Mouse (Mus musculus): ENCODE data around the gene Atxn10. TPM values are rescaled to one million over a fixed set of nuclear protein-coding genes. Genes with fewer than 3 reads are reported as not detected.

The Atxn10 gene
- polyA plus RNA-seq, 1 experiment from 2014 or later = 449 TPM

DNA sequence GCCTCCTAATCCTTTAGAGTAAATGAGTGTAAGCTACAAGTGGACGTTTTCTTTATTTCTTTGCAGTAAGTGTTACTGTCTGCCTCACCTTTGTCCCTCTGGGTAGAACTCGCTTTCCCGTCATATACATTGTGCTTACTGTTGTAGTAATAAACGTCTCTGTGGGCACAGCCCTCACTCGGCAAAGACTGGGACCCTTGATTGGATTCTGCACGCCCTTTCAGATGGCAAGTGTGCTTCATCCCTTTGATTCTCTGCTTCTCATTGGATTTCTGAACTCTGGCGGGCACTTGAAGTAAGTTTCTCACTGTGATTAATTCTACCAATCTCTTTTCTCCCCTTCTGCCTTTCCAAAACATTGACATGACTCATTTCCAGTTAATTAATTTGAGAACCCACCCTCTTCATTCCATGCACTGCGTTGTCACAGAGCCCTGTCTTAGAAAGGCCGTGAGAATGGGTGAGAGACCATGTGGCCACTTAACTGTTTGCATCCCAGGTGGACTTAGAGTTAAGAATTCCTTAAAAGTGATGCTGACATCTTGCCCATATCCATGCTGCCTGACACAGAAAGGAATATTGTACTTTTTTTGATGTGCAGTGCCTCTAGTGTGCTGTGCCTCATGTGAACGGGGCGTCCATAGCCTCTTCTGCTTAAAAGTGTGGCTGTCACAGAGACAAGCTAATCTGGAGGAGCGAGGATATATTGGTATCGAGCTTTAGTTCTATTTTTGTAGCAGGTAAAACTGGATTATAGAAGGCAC, 127.2 kb downstream of the Atxn10 start:
- H3K9me3 ChIP-seq (ENCODE audit: control insufficient read depth, low read length) = no peaks in the 10 kb centered on the region
- H3K9ac ChIP-seq (ENCODE audit: low read length) = peak overlapping the region; percentile 37
- peaks cover 60% of the 10 kb centered on the region for H3K4me1 ChIP-seq (ENCODE audit: control insufficient read depth, insufficient read depth, low read length)
- ATAC-seq (ENCODE audit: insufficient read depth, low FRiP score, low TSS enrichment) = peak; percentile 18; the same call in 1 of the 2 replicates
- H3K36me3 ChIP-seq (ENCODE audit: control insufficient read depth, insufficient read depth, low read length) = peaks cover 4% of the 10 kb centered on the region; the same call in 1 of the 2 replicates
- H3K4me3 ChIP-seq (ENCODE audit: low read depth, low read length) = no peak overlapping the region
- peak overlapping the region; percentile 93 for H3K27ac ChIP-seq (ENCODE audit: low read depth, low read length)
- peak; percentile 53 for DNase-seq (ENCODE audit: low spot score)
- WGBS = 42% methylated on average over 13 of the region's 13 CpGs
- H3K27me3 ChIP-seq (ENCODE audit: control insufficient read depth, insufficient read depth, low read length) = no peaks in the 10 kb centered on the region
- H3K4me2 ChIP-seq (ENCODE audit: low read depth) = peak overlapping the region; percentile 13

DNA sequence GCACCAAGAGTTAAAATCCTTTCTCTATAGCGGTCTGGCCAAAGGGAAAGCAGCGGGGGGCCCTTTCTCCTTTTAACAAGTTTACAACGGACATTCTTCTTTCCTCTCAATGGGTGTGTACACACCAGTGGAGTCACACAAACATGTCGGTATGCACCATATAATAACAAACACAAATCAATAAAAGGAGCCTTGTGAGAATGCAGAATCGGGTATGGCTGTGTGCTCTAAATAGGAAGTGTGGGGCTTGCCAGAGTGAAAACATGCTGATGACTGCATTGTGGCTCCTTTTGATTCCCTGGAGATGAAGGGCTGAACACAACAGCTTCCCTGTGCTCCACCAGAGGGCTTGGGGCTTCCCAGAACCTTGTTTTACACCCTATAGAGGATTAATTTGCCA, 128.1 kb downstream of the Atxn10 start:
- no peak overlapping the region for H3K4me3 ChIP-seq (ENCODE audit: low read depth, low read length)
- WGBS = 2% methylated on average over 5 of the region's 5 CpGs
- no peaks in the 10 kb centered on the region for H3K27me3 ChIP-seq (ENCODE audit: control insufficient read depth, insufficient read depth, low read length)
- H3K9ac ChIP-seq (ENCODE audit: low read length) = no peak overlapping the region
- H3K9me3 ChIP-seq (ENCODE audit: control insufficient read depth, low read length) = no peaks in the 10 kb centered on the region
- ATAC-seq (ENCODE audit: insufficient read depth, low FRiP score, low TSS enrichment) (peak; percentile 48), DNase-seq (ENCODE audit: low spot score) (peak; percentile 80)
- peaks cover 4% of the 10 kb centered on the region; the same call in 1 of the 2 replicates for H3K36me3 ChIP-seq (ENCODE audit: control insufficient read depth, insufficient read depth, low read length)
- H3K27ac ChIP-seq (ENCODE audit: low read depth, low read length) = peak overlapping the region; percentile 93
- peaks cover 53% of the 10 kb centered on the region for H3K4me1 ChIP-seq (ENCODE audit: control insufficient read depth, insufficient read depth, low read length)
- H3K4me2 ChIP-seq (ENCODE audit: low read depth) = no peak overlapping the region

- Histone ChIP-seq H3K9ac (ENCODE audit: low read length) (no peak overlapping the region), H3K27ac (ENCODE audit: low read depth, low read length) (peak overlapping the region; percentile 93), H3K4me2 (ENCODE audit: low read depth) (no peak overlapping the region), H3K4me3 (ENCODE audit: low read depth, low read length) (no peak overlapping the region), H3K9me3 (ENCODE audit: control insufficient read depth, low read length) (no peaks in the 10 kb centered on the region), H3K27me3 (ENCODE audit: control insufficient read depth, insufficient read depth, low read length) (no peaks in the 10 kb centered on the region), H3K4me1 (ENCODE audit: control insufficient read depth, insufficient read depth, low read length) (peaks cover 49% of the 10 kb centered on the region), H3K36me3 (ENCODE audit: control insufficient read depth, insufficient read depth, low read length) (peaks cover 4% of the 10 kb centered on the region; the same call in 1 of the 2 replicates)
- peak; percentile 43 for DNase-seq (ENCODE audit: low spot score)
- 45% methylated on average over 10 of the region's 10 CpGs for WGBS
- no peak for ATAC-seq (ENCODE audit: insufficient read depth, low FRiP score, low TSS enrichment)
Measured at GRCm38 (mm10) chr15:85464823-85465565, 128.9 kb downstream of the Atxn10 start.

DNA sequence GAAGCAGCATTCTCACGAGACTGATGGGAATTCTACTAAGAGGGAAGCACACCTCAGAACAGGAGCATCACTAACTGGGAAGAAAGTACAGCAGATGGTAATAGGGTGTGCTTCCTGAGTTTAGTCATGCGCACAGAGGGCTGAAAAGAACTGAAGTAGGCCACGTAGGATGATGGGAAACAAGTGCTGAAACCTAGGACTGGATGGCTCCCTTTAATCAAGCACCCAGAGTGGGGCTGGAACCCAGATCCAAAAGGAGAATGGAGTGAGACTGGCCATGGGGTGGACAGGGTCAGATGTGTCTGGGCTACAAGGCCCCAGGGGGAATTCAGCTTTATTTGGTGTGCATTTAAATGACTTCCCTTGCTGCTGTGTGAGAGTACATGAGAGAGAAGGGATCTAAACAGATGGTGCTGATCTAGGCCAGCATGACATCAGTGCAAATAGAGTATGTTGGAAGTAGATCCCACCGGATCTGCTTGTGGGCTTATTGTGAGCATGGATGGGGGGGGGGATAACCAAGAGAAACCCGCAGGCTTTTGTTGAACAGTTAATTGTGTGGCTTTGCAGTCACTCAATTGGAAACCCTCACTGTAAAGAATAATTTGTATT, 130.5 kb downstream of the Atxn10 start:
- H3K9me3 ChIP-seq (ENCODE audit: control insufficient read depth, low read length) = no peaks in the 10 kb centered on the region
- WGBS = 80% methylated on average over 5 of the region's 5 CpGs
- H3K36me3 ChIP-seq (ENCODE audit: control insufficient read depth, insufficient read depth, low read length) = peaks cover 4% of the 10 kb centered on the region; the same call in 1 of the 2 replicates
- no peak for ATAC-seq (ENCODE audit: insufficient read depth, low FRiP score, low TSS enrichment)
- DNase-seq (ENCODE audit: low spot score) = no peak
- H3K9ac ChIP-seq (ENCODE audit: low read length) = no peak overlapping the region
- H3K4me2 ChIP-seq (ENCODE audit: low read depth) = no peak overlapping the region
- peaks cover 36% of the 10 kb centered on the region for H3K4me1 ChIP-seq (ENCODE audit: control insufficient read depth, insufficient read depth, low read length)
- no peak overlapping the region for H3K4me3 ChIP-seq (ENCODE audit: low read depth, low read length)
- H3K27ac ChIP-seq (ENCODE audit: low read depth, low read length) = peak overlapping the region; percentile 44; the same call in 1 of the 2 replicates
- no peaks in the 10 kb centered on the region for H3K27me3 ChIP-seq (ENCODE audit: control insufficient read depth, insufficient read depth, low read length)

DNA sequence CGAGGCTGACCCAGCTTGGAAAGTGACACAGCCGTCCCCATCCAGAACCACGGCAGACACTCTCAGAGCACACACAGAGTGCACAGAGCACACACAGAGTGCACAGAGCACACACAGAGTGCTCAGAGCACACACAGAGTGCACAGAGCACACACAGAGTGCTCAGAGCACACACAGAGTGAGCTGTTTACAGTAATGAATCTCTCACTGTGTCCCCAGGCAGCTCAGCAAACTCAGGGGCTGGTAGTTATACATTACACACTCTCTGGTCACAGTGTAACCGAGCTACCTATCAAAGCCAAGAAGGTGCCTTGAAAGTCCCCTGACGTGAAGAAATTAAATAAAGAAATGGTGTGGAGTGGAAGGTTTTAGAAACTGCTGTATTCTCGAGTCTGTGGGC, 133.4 kb downstream of the Atxn10 start:
- Histone ChIP-seq H3K27me3 (ENCODE audit: control insufficient read depth, insufficient read depth, low read length) (no peaks in the 10 kb centered on the region), H3K36me3 (ENCODE audit: control insufficient read depth, insufficient read depth, low read length) (peaks cover 4% of the 10 kb centered on the region; the same call in 1 of the 2 replicates)

GRCm38 (mm10) chr15:85474697-85475096, 138.7 kb downstream of the Atxn10 start:
- H3K4me3 ChIP-seq (ENCODE audit: low read depth, low read length) = no peak overlapping the region
- DNase-seq (ENCODE audit: low spot score) = no peak
- H3K36me3 ChIP-seq (ENCODE audit: control insufficient read depth, insufficient read depth, low read length) = no peaks in the 10 kb centered on the region
- no peak overlapping the region for H3K9ac ChIP-seq (ENCODE audit: low read length)
- no peak overlapping the region for H3K4me2 ChIP-seq (ENCODE audit: low read depth)
- H3K27ac ChIP-seq (ENCODE audit: low read depth, low read length) = no peak overlapping the region
- no peaks in the 10 kb centered on the region for H3K9me3 ChIP-seq (ENCODE audit: control insufficient read depth, low read length)
- ATAC-seq (ENCODE audit: insufficient read depth, low FRiP score, low TSS enrichment) = no peak
- no peaks in the 10 kb centered on the region for H3K27me3 ChIP-seq (ENCODE audit: control insufficient read depth, insufficient read depth, low read length)
- H3K4me1 ChIP-seq (ENCODE audit: control insufficient read depth, insufficient read depth, low read length) = no peaks in the 10 kb centered on the region
- 81% methylated on average over 3 of the region's 3 CpGs for WGBS

More for the DNA sequence above, 133.4 kb downstream of the Atxn10 start:
- WGBS = 84% methylated on average over 6 of the region's 6 CpGs
- H3K9ac ChIP-seq (ENCODE audit: low read length) = no peak overlapping the region
- no peak overlapping the region for H3K4me3 ChIP-seq (ENCODE audit: low read depth, low read length)
- no peaks in the 10 kb centered on the region for H3K9me3 ChIP-seq (ENCODE audit: control insufficient read depth, low read length)
- H3K4me2 ChIP-seq (ENCODE audit: low read depth) = no peak overlapping the region
- H3K27ac ChIP-seq (ENCODE audit: low read depth, low read length) = no peak overlapping the region
- no peak for ATAC-seq (ENCODE audit: insufficient read depth, low FRiP score, low TSS enrichment)
- peaks cover 14% of the 10 kb centered on the region for H3K4me1 ChIP-seq (ENCODE audit: control insufficient read depth, insufficient read depth, low read length)
- DNase-seq (ENCODE audit: low spot score) = no peak

GRCm38 (mm10) chr15:85477584-85477983, 141.5 kb downstream of the Atxn10 start:
- H3K27ac ChIP-seq (ENCODE audit: low read depth, low read length) = no peak overlapping the region
- no peak overlapping the region for H3K4me3 ChIP-seq (ENCODE audit: low read depth, low read length)
- H3K27me3 ChIP-seq (ENCODE audit: control insufficient read depth, insufficient read depth, low read length) = no peaks in the 10 kb centered on the region
- ATAC-seq (ENCODE audit: insufficient read depth, low FRiP score, low TSS enrichment) (no peak), DNase-seq (ENCODE audit: low spot score) (peak; percentile 74)
- peaks cover 4% of the 10 kb centered on the region; the same call in 1 of the 2 replicates for H3K4me1 ChIP-seq (ENCODE audit: control insufficient read depth, insufficient read depth, low read length)
- H3K9ac ChIP-seq (ENCODE audit: low read length) = no peak overlapping the region
- no peaks in the 10 kb centered on the region for H3K36me3 ChIP-seq (ENCODE audit: control insufficient read depth, insufficient read depth, low read length)
- WGBS = 24% methylated on average over 1 of the region's 1 CpGs
- H3K4me2 ChIP-seq (ENCODE audit: low read depth) = no peak overlapping the region
- no peaks in the 10 kb centered on the region for H3K9me3 ChIP-seq (ENCODE audit: control insufficient read depth, low read length)

DNA sequence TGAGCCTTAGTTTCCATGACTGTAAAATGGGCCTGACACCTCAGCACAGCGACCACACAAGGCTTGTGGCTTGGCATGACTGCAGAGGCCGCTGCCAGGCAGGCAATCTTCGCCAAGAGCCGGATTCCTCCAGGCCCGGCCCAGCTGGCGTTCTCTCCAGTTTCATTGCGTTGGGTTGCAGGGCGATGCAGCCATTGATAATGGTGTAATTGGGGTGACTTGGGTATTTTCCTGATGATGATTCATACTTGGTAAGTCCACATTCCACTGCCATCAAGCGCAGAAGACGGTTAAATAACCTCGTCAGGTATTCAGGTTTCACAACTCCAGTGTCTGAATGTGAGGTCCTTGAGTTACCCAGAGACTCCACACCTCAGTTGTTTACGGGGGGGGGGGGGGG, 143.3 kb downstream of the Atxn10 start:
- Histone ChIP-seq H3K27ac (ENCODE audit: low read depth, low read length) (no peak overlapping the region), H3K27me3 (ENCODE audit: control insufficient read depth, insufficient read depth, low read length) (no peaks in the 10 kb centered on the region), H3K4me1 (ENCODE audit: control insufficient read depth, insufficient read depth, low read length) (peaks cover 4% of the 10 kb centered on the region; the same call in 1 of the 2 replicates), H3K4me2 (ENCODE audit: low read depth) (no peak overlapping the region), H3K36me3 (ENCODE audit: control insufficient read depth, insufficient read depth, low read length) (no peaks in the 10 kb centered on the region), H3K9me3 (ENCODE audit: control insufficient read depth, low read length) (no peaks in the 10 kb centered on the region), H3K4me3 (ENCODE audit: low read depth, low read length) (no peak overlapping the region), H3K9ac (ENCODE audit: low read length) (no peak overlapping the region)
- DNase-seq (ENCODE audit: low spot score) (no peak), ATAC-seq (ENCODE audit: insufficient read depth, low FRiP score, low TSS enrichment) (no peak)
- 82% methylated on average over 12 of the region's 12 CpGs for WGBS
